Mouse (Mus musculus) lung, embryonic 16.5 days (tissue): ENCODE data around the gene Cks2. TPM values are rescaled to one million over a fixed set of nuclear protein-coding genes. Genes with fewer than 3 reads are reported as not detected.
"Not testable (repeated sequence)": the region's sequence is repeated elsewhere in the genome, so short reads cannot be mapped to it uniquely, and the experiment has no call there.

Experiments used
- ATAC-seq: fragments of 200-750 bp; cut with Nextera tagmentation; 2 replicates; pipeline ENCODE4 v1.8.0; 2017; ENCODE audit warnings: low read depth, mild to moderate bottlenecking, moderate library complexity
- H3K27ac ChIP-seq: fragments of 300-500 bp; sonication (generic); 2 replicates; pipeline ENCODE4 v1.5.1; 2014; ENCODE audit warnings: mild to moderate bottlenecking, control low read depth, low read length
- H3K27me3 ChIP-seq: fragments of 300-500 bp; sonication (generic); 2 replicates; pipeline ENCODE4 v1.6.1; 2014; ENCODE audit warnings: low read depth, low read length, mixed read lengths; ENCODE audit not compliant: control insufficient read depth, insufficient read depth
- H3K36me3 ChIP-seq: fragments of 300-500 bp; sonication (generic); 2 replicates; pipeline ENCODE4 v1.6.1; 2014; ENCODE audit warnings: low read length; ENCODE audit not compliant: control insufficient read depth, insufficient read depth
- H3K4me1 ChIP-seq: fragments of 300-500 bp; sonication (generic); replicated peaks from 2 replicates; pipeline ENCODE4 v1.6.1; 2014; ENCODE audit warnings: low read length, mixed read lengths; ENCODE audit not compliant: control insufficient read depth, insufficient read depth
- H3K4me2 ChIP-seq: fragments of 300-500 bp; sonication (generic); 2 replicates; pipeline ENCODE4 v1.6.1; 2014; ENCODE audit warnings: low read depth, low read length, control low read depth
- H3K4me3 ChIP-seq: fragments of 300-500 bp; sonication (generic); 2 replicates; pipeline ENCODE4 v1.5.1; 2014; ENCODE audit warnings: mild to moderate bottlenecking, low read length, control low read depth
- H3K9ac ChIP-seq: fragments of 300-500 bp; sonication (generic); 2 replicates; pipeline ENCODE4 v1.6.1; 2014; ENCODE audit warnings: low read length, control low read depth
- H3K9me3 ChIP-seq: fragments of 300-500 bp; sonication (generic); 2 replicates; pipeline ENCODE4 v1.6.1; 2016; ENCODE audit warnings: low read length; ENCODE audit not compliant: control insufficient read depth
- WGBS: fragments of 180-500 bp; shearing (Covaris S2); extraction: QIAGEN DNeasy Blood & Tissue Kit; methylation state at CpG from one replicate; pipeline ENCODE4 v1.1.7; 2014; 5-methylcytosine and 5-hydroxymethylcytosine counted together
- polyA plus RNA-seq: library from polyadenylated mRNA; unstranded; fragments of >200 nt; fragmentation: Nextera tagmentation; extraction: Ambion mirVana; gene quantifications from 2 replicates; pipeline ENCODE4 v1.2.1, GENCODE M21; 2015

Cks2 gene
- polyA plus RNA-seq, 1 experiment from 2014 or later: 356 TPM

- H3K9ac ChIP-seq: no peak overlapping the region
- peaks cover 63% of the 10 kb centered on the region for H3K36me3 ChIP-seq
- no peak overlapping the region for H3K4me2 ChIP-seq
- H3K4me3 ChIP-seq: no peak overlapping the region
- H3K27ac ChIP-seq: no peak overlapping the region
- H3K4me1 ChIP-seq: no peaks in the 10 kb centered on the region
- no peaks in the 10 kb centered on the region for H3K9me3 ChIP-seq
- 95% methylated on average over 7 of the region's 7 CpGs for WGBS
- ATAC-seq: no peak
- H3K27me3 ChIP-seq: no peaks in the 10 kb centered on the region
Measured at GRCm38 (mm10) chr13:51659573-51659972, 14.5 kb downstream of the Cks2 start.

DNA sequence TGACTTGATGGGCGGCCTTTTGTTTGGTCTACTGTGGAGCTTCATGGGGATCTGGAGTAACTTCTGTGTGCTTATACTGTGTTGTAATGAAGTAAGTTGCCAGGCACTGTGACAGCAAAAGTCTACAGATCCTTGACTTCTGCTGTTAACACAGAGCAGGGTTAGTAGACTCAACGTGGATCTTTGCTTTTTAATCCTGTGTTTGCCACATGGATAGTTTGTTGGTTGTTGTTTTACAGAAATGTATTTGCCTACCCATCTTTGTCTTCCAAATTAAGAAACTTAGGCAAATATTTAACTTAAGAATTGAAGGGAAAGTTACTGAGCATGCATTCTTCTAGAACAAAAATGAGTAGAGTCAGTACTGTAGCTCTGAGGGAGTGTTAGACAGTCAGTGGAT lies 18.5 kb downstream of the Cks2 start:
- Histone ChIP-seq H3K27me3 (no peaks in the 10 kb centered on the region), H3K4me2 (no peak overlapping the region), H3K36me3 (peaks cover 48% of the 10 kb centered on the region), H3K4me1 (no peaks in the 10 kb centered on the region), H3K9ac (no peak overlapping the region), H3K4me3 (no peak overlapping the region), H3K9me3 (no peaks in the 10 kb centered on the region), H3K27ac (no peak overlapping the region)
- ATAC-seq: no peak
- 83% methylated on average over 2 of the region's 2 CpGs for WGBS

GRCm38 (mm10) chr13:51668195-51668594 lies 23.2 kb downstream of the Cks2 start:
- not testable (repeated sequence) for H3K27me3 ChIP-seq, H3K27ac ChIP-seq
- 91% methylated on average over 12 of the region's 12 CpGs for WGBS

DNA sequence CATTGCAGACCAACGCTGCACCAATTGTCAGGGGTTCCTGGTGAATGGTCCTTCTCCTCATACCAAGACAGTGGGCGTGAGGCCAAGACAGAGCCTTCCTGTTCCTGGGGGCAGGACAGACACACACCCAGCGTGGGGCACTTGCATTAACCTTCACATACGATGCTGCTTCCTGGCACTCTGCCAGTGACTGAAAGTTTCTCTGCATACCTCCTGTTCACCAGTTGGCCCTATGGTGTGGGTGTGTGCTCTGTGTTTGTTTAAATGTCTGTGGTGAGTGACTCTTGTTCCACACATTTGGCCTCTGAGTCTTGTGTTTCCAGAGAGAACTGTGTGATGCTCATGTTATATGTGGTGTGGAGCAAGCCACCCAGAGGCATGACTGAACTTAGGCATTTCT lies 31.6 kb downstream of the Cks2 start:
- H3K36me3 ChIP-seq: peaks cover 72% of the 10 kb centered on the region
- ATAC-seq: no peak
- 49% methylated on average over 4 of the region's 4 CpGs for WGBS

More at GRCm38 (mm10) chr13:51668195-51668594, 23.2 kb downstream of the Cks2 start:
- H3K4me1 ChIP-seq, H3K9ac ChIP-seq, H3K9me3 ChIP-seq, ATAC-seq, H3K4me3 ChIP-seq, H3K4me2 ChIP-seq: not testable (repeated sequence)
- peaks cover 34% of the 10 kb centered on the region for H3K36me3 ChIP-seq

DNA sequence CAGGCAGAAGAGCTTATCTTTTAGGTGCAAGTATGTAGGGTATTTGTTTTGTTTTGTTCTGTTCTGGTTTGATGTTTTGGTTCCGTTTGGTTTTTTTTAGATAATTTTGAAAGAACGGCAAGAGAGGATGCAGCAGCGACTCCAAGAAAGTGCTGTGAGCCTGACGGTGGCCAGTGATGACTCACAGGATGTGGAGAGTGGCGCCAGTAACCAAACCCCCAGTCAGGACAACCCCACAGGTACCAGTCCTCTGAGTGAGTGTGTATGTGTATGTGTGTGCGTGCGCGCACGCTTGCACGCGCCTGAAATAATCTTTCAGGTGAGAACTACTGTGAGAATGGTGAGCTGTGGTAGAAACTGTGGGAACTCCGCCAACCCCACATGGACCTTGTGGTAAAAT lies 32.0 kb downstream of the Cks2 start:
- H3K9ac ChIP-seq: no peak overlapping the region
- no peaks in the 10 kb centered on the region for H3K4me1 ChIP-seq
- no peak overlapping the region for H3K4me3 ChIP-seq
- ATAC-seq: no peak
- H3K4me2 ChIP-seq: no peak overlapping the region
- 90% methylated on average over 12 of the region's 12 CpGs for WGBS
- H3K9me3 ChIP-seq: no peaks in the 10 kb centered on the region
- H3K27ac ChIP-seq: no peak overlapping the region
- no peaks in the 10 kb centered on the region for H3K27me3 ChIP-seq
- H3K36me3 ChIP-seq: peaks cover 73% of the 10 kb centered on the region

More for the DNA sequence above, 31.6 kb downstream of the Cks2 start:
- no peaks in the 10 kb centered on the region for H3K9me3 ChIP-seq
- no peak overlapping the region for H3K4me3 ChIP-seq
- H3K9ac ChIP-seq: no peak overlapping the region
- no peaks in the 10 kb centered on the region for H3K4me1 ChIP-seq
- no peak overlapping the region for H3K4me2 ChIP-seq
- H3K27ac ChIP-seq: no peak overlapping the region
- no peaks in the 10 kb centered on the region for H3K27me3 ChIP-seq

DNA sequence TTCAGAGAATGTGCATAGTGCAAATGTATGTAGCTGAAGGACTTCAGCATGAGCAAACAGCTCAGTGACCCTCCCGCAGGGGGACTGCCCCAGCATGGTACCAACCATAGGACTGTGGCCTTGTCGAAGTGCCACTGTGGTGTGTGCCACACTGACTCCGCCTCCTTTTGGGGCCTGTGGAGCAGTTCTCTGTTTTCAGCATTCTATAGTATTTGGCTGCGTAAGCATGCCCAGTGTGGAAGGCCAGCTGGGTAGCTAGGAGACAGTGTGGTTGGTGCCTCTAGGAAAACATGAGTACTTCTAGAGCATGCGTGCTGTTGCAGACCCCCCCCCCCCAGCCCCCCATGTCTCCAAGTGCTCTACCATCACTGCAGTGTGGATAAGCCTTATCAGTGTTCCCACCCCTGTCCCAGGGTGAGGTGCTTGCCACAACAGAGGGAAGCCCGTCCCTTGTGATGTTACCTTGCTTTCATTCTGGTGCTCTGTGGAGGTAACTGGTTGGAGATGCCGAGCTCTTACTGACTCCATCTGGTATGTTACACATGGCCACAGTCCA lies 32.7 kb downstream of the Cks2 start:
- no peak for ATAC-seq
- 87% methylated on average over 7 of the region's 7 CpGs for WGBS

GRCm38 (mm10) chr13:51678687-51679086 lies 33.7 kb downstream of the Cks2 start:
- WGBS: 88% methylated on average over 6 of the region's 6 CpGs
- H3K36me3 ChIP-seq: peaks cover 81% of the 10 kb centered on the region
- no peak overlapping the region for H3K9ac ChIP-seq
- H3K4me2 ChIP-seq: no peak overlapping the region
- no peak overlapping the region for H3K4me3 ChIP-seq
- H3K27ac ChIP-seq: no peak overlapping the region
- no peak for ATAC-seq
- no peaks in the 10 kb centered on the region for H3K4me1 ChIP-seq
- no peaks in the 10 kb centered on the region for H3K9me3 ChIP-seq
- H3K27me3 ChIP-seq: no peaks in the 10 kb centered on the region

More for the DNA sequence above, 32.7 kb downstream of the Cks2 start:
- H3K27ac ChIP-seq: no peak overlapping the region
- H3K9ac ChIP-seq: no peak overlapping the region
- no peak overlapping the region for H3K4me3 ChIP-seq
- H3K27me3 ChIP-seq: no peaks in the 10 kb centered on the region
- H3K9me3 ChIP-seq: no peaks in the 10 kb centered on the region
- no peaks in the 10 kb centered on the region for H3K4me1 ChIP-seq
- no peak overlapping the region for H3K4me2 ChIP-seq
- H3K36me3 ChIP-seq: peaks cover 77% of the 10 kb centered on the region

- Histone ChIP-seq H3K27ac (no peak overlapping the region), H3K4me1 (no peaks in the 10 kb centered on the region), H3K4me3 (no peak overlapping the region), H3K36me3 (peaks cover 74% of the 10 kb centered on the region), H3K27me3 (no peaks in the 10 kb centered on the region), H3K9me3 (no peaks in the 10 kb centered on the region), H3K4me2 (no peak overlapping the region), H3K9ac (no peak overlapping the region)
- no peak for ATAC-seq
- 71% methylated on average over 4 of the region's 4 CpGs for WGBS
Measured at GRCm38 (mm10) chr13:51679332-51679731, 34.3 kb downstream of the Cks2 start.

- no peak overlapping the region for H3K4me3 ChIP-seq
- no peak overlapping the region for H3K4me2 ChIP-seq
- peaks cover 67% of the 10 kb centered on the region for H3K36me3 ChIP-seq
- H3K9ac ChIP-seq: no peak overlapping the region
- no peaks in the 10 kb centered on the region for H3K9me3 ChIP-seq
- WGBS: 76% methylated on average over 5 of the region's 5 CpGs
- ATAC-seq: no peak
- H3K27me3 ChIP-seq: no peaks in the 10 kb centered on the region
- no peaks in the 10 kb centered on the region for H3K4me1 ChIP-seq
- no peak overlapping the region for H3K27ac ChIP-seq
Measured at GRCm38 (mm10) chr13:51681076-51681475, 36.0 kb downstream of the Cks2 start.

GRCm38 (mm10) chr13:51681634-51682033 lies 36.6 kb downstream of the Cks2 start:
- H3K4me3 ChIP-seq: no peak overlapping the region
- no peak overlapping the region for H3K27ac ChIP-seq
- ATAC-seq: no peak
- H3K27me3 ChIP-seq: no peaks in the 10 kb centered on the region
- H3K4me2 ChIP-seq: no peak overlapping the region
- no peaks in the 10 kb centered on the region for H3K4me1 ChIP-seq
- peaks cover 63% of the 10 kb centered on the region for H3K36me3 ChIP-seq
- no peaks in the 10 kb centered on the region for H3K9me3 ChIP-seq
- H3K9ac ChIP-seq: no peak overlapping the region
- 94% methylated on average over 8 of the region's 8 CpGs for WGBS
